Mouse (Mus musculus) liver, adult 2 months (tissue): ENCODE data around the gene Gm20388. TPM values are rescaled to one million over a fixed set of nuclear protein-coding genes. Genes with fewer than 3 reads are reported as not detected.

ENCODE experiments used
- DNase-seq: peaks from one replicate; pipeline ENCODE4 v3.0.0-alpha.2; 2011; ENCODE audit warnings: low read depth, low spot score; ENCODE audit errors: extremely low read depth
- H3K27ac ChIP-seq: fragments of 200-500 bp; replicated peaks from 2 replicates; pipeline ENCODE4 v1.5.1; 2012; ENCODE audit warnings: low read depth, mild to moderate bottlenecking, control low read depth, inconsistent platforms, low read length; ENCODE audit not compliant: insufficient read depth
- H3K27me3 ChIP-seq: fragments of 200-500 bp; 2 replicates; pipeline ENCODE4 v1.6.1; 2012; ENCODE audit warnings: mild to moderate bottlenecking, moderate library complexity, low read length, inconsistent platforms; ENCODE audit not compliant: control insufficient read depth, insufficient read depth
- H3K36me3 ChIP-seq: fragments of 200-500 bp; 2 replicates; pipeline ENCODE4 v1.6.1; 2012; ENCODE audit warnings: low read length, inconsistent platforms; ENCODE audit not compliant: control insufficient read depth, insufficient read depth
- H3K4me1 ChIP-seq: fragments of 200-500 bp; 2 replicates; pipeline ENCODE4 v1.6.1; 2011; ENCODE audit warnings: low read length; ENCODE audit not compliant: control insufficient read depth, insufficient read depth
- H3K4me3 ChIP-seq: fragments of 200-500 bp; 2 replicates; pipeline ENCODE4 v1.5.1; 2011; ENCODE audit warnings: low read depth, mild to moderate bottlenecking, control low read depth, low read length, moderate library complexity; ENCODE audit not compliant: insufficient read depth
- H3K79me2 ChIP-seq: fragments of 200-500 bp; 2 replicates; pipeline ENCODE4 v1.6.1; 2012; ENCODE audit warnings: inconsistent platforms, mild to moderate bottlenecking, low read length, moderate library complexity; ENCODE audit not compliant: control insufficient read depth, insufficient read depth
- H3K9ac ChIP-seq: fragments of 200-500 bp; 2 replicates; pipeline ENCODE4 v1.6.1; 2012; ENCODE audit warnings: low read depth, mild to moderate bottlenecking, control low read depth, inconsistent platforms, low read length
- CTCF ChIP-seq: fragments of 200-500 bp; IDR thresholded peaks from 2 replicates; pipeline ENCODE4 v1.5.1; 2011; ENCODE audit warnings: low read depth, low read length, control low read depth
- POLR2A ChIP-seq: fragments of 200-500 bp; IDR thresholded peaks from 2 replicates; pipeline ENCODE4 v1.6.1; 2011; ENCODE audit warnings: low read length, control low read depth; ENCODE audit not compliant: insufficient read depth; ENCODE audit errors: extremely low read depth
- WGBS: fragments of 180-500 bp; shearing (Covaris S2); methylation state at CpG from one replicate; pipeline ENCODE4 v1.1.7; 2018; 5-methylcytosine and 5-hydroxymethylcytosine counted together
- polyA plus RNA-seq: library from polyadenylated mRNA; depleted of rRNA; stranded (reverse); fragments of >200 nt; gene quantifications from 2 replicates; pipeline ENCODE4 v1.2.3, GENCODE M21; 2012
- total RNA-seq: library from RNA; depleted of rRNA; stranded (reverse); fragments of >200 nt; gene quantifications from 2 replicates; pipeline ENCODE4 v1.2.3, GENCODE M21; 2014

The Gm20388 gene
- total and polyA plus RNA-seq, 2 experiments = 6.4 to 19.9 TPM

DNA sequence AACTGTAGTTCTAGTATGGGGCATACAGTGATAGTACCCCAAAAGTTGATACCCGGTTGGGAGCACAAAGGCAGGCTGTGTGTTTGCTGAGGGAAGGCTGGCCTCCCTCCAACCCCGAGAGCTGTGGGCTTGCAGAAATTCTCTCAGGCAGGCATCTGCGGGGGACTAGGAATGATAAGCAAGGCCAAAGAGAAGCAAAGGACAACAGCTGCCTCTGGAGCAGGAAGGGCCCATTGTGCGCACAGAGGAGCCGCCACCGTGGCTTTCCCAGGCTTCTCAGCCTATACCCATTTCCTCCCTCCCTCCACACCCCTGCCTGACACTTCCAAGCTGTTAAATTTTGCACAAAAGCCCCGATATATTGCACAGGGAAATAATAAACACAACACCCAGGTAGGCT, 3423.2 kb downstream of the Gm20388 start:
- H3K4me3 ChIP-seq = no peak overlapping the region
- no peaks in the 10 kb centered on the region for H3K4me1 ChIP-seq
- H3K27me3 ChIP-seq = peaks cover 4% of the 10 kb centered on the region; the same call in 1 of the 2 replicates
- TF ChIP-seq POLR2A (no peak), CTCF (no peak)
- no peak for DNase-seq
- H3K79me2 ChIP-seq = no peaks in the 10 kb centered on the region
- H3K27ac ChIP-seq = no peak overlapping the region
- no peak overlapping the region for H3K9ac ChIP-seq
- 36% methylated on average over 7 of the region's 7 CpGs for WGBS
- H3K36me3 ChIP-seq = no peaks in the 10 kb centered on the region

DNA sequence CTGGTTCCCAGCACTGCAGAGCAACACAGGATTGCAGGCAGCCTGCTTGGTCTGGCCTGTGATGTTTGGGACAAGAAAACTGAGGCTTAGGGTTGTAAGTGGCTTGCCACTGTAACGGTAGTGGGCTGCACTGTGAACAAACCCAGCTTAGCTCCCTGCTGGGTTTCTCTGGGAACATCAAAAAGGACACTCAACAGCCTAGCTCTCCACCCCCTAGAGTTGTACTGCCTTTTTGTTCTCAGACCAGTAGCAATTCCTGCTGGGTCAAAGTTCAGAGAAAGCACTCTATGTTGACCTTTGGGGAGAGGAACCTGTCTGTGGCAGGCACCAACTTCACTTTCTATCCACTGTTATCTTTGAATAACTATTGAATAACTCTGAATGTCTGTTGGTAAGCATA, 3423.8 kb downstream of the Gm20388 start:
- H3K9ac ChIP-seq = no peak overlapping the region
- H3K27me3 ChIP-seq = peaks cover 4% of the 10 kb centered on the region; the same call in 1 of the 2 replicates
- TF ChIP-seq POLR2A (no peak), CTCF (no peak)
- no peaks in the 10 kb centered on the region for H3K4me1 ChIP-seq
- no peaks in the 10 kb centered on the region for H3K79me2 ChIP-seq
- 24% methylated on average over 1 of the region's 1 CpGs for WGBS
- H3K4me3 ChIP-seq = no peak overlapping the region
- no peak overlapping the region for H3K27ac ChIP-seq
- peak; percentile 23 for DNase-seq
- H3K36me3 ChIP-seq = no peaks in the 10 kb centered on the region

DNA sequence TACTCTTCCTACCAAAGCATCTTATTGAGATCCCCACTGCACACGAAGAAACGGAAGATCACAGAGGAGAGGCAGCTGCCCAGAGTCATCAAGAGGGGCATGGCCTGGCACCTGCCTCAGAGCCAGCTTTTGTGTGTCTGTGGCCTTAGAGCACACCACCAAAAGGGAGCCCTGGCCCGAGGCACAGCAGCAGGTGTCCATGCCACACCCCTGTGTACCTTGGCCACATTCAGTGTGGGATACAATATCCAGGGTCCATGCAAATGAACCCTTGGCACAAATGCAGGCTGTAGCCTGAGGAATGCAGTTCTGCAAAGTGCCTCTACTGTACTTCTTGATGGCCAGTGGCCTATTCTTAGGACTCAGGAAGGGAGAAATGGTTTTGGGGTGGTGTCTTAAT, 3426.8 kb downstream of the Gm20388 start:
- no peak for DNase-seq
- H3K79me2 ChIP-seq = no peaks in the 10 kb centered on the region
- WGBS = 67% methylated on average over 3 of the region's 3 CpGs
- no peaks in the 10 kb centered on the region for H3K36me3 ChIP-seq
- H3K9ac ChIP-seq = no peak overlapping the region
- no peak overlapping the region for H3K4me3 ChIP-seq
- H3K27me3 ChIP-seq = peaks cover 4% of the 10 kb centered on the region; the same call in 1 of the 2 replicates
- no peak overlapping the region for H3K27ac ChIP-seq
- no peaks in the 10 kb centered on the region for H3K4me1 ChIP-seq
- no peak for TF ChIP-seq CTCF
- no peak for TF ChIP-seq POLR2A

- Histone ChIP-seq H3K9ac (no peak overlapping the region), H3K79me2 (no peaks in the 10 kb centered on the region), H3K27ac (no peak overlapping the region), H3K36me3 (no peaks in the 10 kb centered on the region), H3K27me3 (no peaks in the 10 kb centered on the region), H3K4me1 (no peaks in the 10 kb centered on the region), H3K4me3 (no peak overlapping the region)
- TF ChIP-seq POLR2A (no peak), CTCF (peak; percentile 34; the same call in 1 of the 2 replicates)
- no peak for DNase-seq
- WGBS = 98% methylated on average over 4 of the region's 4 CpGs
These were observed 3429.4 kb downstream of the Gm20388 start for GRCm38 (mm10) chr8:123340071-123340470.

- no peak overlapping the region for H3K9ac ChIP-seq
- 49% methylated on average over 27 of the region's 27 CpGs for WGBS
- no peak overlapping the region for H3K27ac ChIP-seq
- no peaks in the 10 kb centered on the region for H3K79me2 ChIP-seq
- no peaks in the 10 kb centered on the region for H3K36me3 ChIP-seq
- TF ChIP-seq POLR2A (no peak), CTCF (no peak)
- H3K4me1 ChIP-seq = no peaks in the 10 kb centered on the region
- DNase-seq = no peak
- no peak overlapping the region for H3K4me3 ChIP-seq
- H3K27me3 ChIP-seq = no peaks in the 10 kb centered on the region
These were observed 3430.7 kb downstream of the Gm20388 start for GRCm38 (mm10) chr8:123341040-123342015.

DNA sequence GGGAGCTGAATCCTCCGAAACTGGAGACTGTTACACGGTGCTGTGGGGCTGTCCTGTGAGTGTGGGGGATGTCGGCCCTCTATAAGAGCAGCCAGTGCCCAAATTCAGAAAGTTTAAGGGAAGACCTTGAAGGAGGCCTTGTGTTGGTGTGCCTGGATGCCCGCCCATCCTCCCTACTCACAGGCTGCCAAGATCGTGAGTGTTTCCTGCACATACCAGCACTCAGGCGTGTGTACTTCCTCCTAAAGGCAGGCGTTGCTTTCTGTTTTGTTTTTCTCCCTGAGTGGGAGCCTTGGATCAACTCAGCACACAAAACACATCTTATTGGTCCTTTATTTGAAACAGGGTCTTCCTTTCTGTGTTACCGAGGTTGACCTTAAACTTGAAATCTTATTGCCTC, 3431.6 kb downstream of the Gm20388 start:
- Histone ChIP-seq H3K27ac (no peak overlapping the region), H3K9ac (no peak overlapping the region)

More for the DNA sequence above, 3431.6 kb downstream of the Gm20388 start:
- Histone ChIP-seq H3K4me1 (no peaks in the 10 kb centered on the region), H3K4me3 (no peak overlapping the region), H3K36me3 (no peaks in the 10 kb centered on the region), H3K79me2 (no peaks in the 10 kb centered on the region), H3K27me3 (no peaks in the 10 kb centered on the region)
- DNase-seq = no peak
- TF ChIP-seq POLR2A (no peak), CTCF (no peak)
- 71% methylated on average over 8 of the region's 8 CpGs for WGBS
